Mouse (Mus musculus) cerebellum, adult 2 months (tissue): ENCODE measurements at regions not wholly inside any gene's neighbourhood (a gene's known extent, or its start where the extent isn't known, plus 50 kb on each side); places are given as distances from the start of the nearest gene placed in this dataset.

Experiments used
- CTCF ChIP-seq: fragments of 200-500 bp; IDR thresholded peaks from 2 replicates; pipeline ENCODE4 v1.5.1; 2011; ENCODE audit warnings: low read depth, mild to moderate bottlenecking, control low read depth, low read length, moderate library complexity, borderline replicate concordance; ENCODE audit not compliant: insufficient read depth
- POLR2A ChIP-seq: fragments of 200-500 bp; IDR thresholded peaks from 2 replicates; pipeline ENCODE4 v1.6.1; 2011; ENCODE audit warnings: low read length, control low read depth, borderline replicate concordance; ENCODE audit not compliant: insufficient read depth

DNA sequence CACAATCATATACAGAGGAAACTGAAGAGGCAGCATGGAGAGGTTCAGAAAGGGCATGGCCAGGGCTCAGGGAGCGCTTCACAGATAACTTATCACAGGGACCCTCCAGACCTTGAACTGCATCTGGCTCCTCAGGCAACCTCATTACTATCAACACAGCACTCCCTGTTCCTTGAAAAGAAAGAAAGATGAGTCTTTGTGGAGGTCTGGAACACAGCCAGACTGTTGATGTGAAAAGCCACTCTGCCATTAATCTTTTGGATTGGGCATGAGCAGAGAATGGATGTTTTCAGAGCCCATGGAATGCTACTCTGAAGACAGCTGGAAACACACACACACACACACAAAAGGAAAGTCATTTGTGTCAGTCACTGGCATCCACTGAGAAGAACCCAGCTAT, 284.0 kb downstream of the Gabrg2 start:
- TF ChIP-seq CTCF (no peak), POLR2A (no peak)
